Mouse (Mus musculus) CH12.LX (cell line): Measurements from ENCODE around the gene Ccdc114. TPM values are rescaled to one million over a fixed set of nuclear protein-coding genes. Genes with fewer than 3 reads are reported as not detected.

ENCODE experiments used
- DNase-seq: peaks from one replicate; pipeline ENCODE4 v3.0.0-alpha.2; 2013; ENCODE audit errors: extremely low read depth
- H3K27ac ChIP-seq: 2 replicates; pipeline ENCODE4 v1.5.1; 2012; ENCODE audit warnings: low read depth, mild to moderate bottlenecking, control low read depth, moderate library complexity; ENCODE audit not compliant: insufficient read depth
- H3K27me3 ChIP-seq: replicated peaks from 2 replicates; pipeline ENCODE3; 2012; ENCODE audit warnings: inconsistent platforms
- H3K36me3 ChIP-seq, 2 experiments: replicated peaks in 1 of 2; 2 replicates each; pipeline versions ENCODE3 to v1.6.1; 2012; ENCODE audit warnings: inconsistent platforms in 1 of 2, low read length in 1 of 2, mild to moderate bottlenecking in 1 of 2, mixed read lengths in 1 of 2, moderate library complexity in 1 of 2; ENCODE audit not compliant: control insufficient read depth in 1 of 2, insufficient read depth in 1 of 2
- H3K4me1 ChIP-seq, 2 experiments: 2 replicates each; pipeline ENCODE4 v1.6.1; 2012; ENCODE audit warnings: inconsistent platforms in 1 of 2, moderate library complexity in 1 of 2; ENCODE audit not compliant: insufficient read depth in 2 of 2, control insufficient read depth in 1 of 2
- H3K4me2 ChIP-seq: 2 replicates; pipeline ENCODE4 v1.6.1; 2012; ENCODE audit warnings: low read depth, mild to moderate bottlenecking, control low read depth; ENCODE audit not compliant: poor library complexity, insufficient read depth, severe bottlenecking
- H3K4me3 ChIP-seq, 3 experiments: fragments of 150-350 bp in 1 of 3; sonication (generic) in 1 of 3; replicated peaks in 1 of 3; 2 replicates each; pipeline versions ENCODE3 to v1.5.1; 2011 to 2012; ENCODE audit warnings: low read depth in 2 of 3, low read length in 2 of 3, mild to moderate bottlenecking in 2 of 3, moderate library complexity in 2 of 3, control low read depth in 1 of 3, improper control_type of control experiment in 1 of 3, inconsistent platforms in 1 of 3, mixed read lengths in 1 of 3; ENCODE audit not compliant: poor library complexity in 1 of 3
- H3K79me2 ChIP-seq: replicated peaks from 2 replicates; pipeline ENCODE4 v1.6.1; 2012; ENCODE audit warnings: mild to moderate bottlenecking, moderate library complexity; ENCODE audit not compliant: control insufficient read depth, poor library complexity, insufficient read depth, severe bottlenecking; ENCODE audit errors: extremely low read depth
- H3K9ac ChIP-seq: 2 replicates; pipeline ENCODE4 v1.6.1; 2012; ENCODE audit warnings: low read depth, mild to moderate bottlenecking, control low read depth, moderate library complexity; ENCODE audit not compliant: insufficient read depth
- H3K9me3 ChIP-seq: replicated peaks from 2 replicates; pipeline ENCODE3; 2012; ENCODE audit warnings: low read length, inconsistent platforms, mixed read lengths
- BHLHE40 ChIP-seq: IDR thresholded peaks from 2 replicates; pipeline ENCODE4 v1.6.1; 2011; ENCODE audit warnings: mild to moderate bottlenecking, low read depth, low read length, improper control_type of control experiment
- CHD2 ChIP-seq: IDR thresholded peaks from 2 replicates; pipeline ENCODE4 v1.6.1; 2011; ENCODE audit warnings: low read length, improper control_type of control experiment
- CTCF ChIP-seq, 2 experiments: IDR thresholded peaks in 1 of 2; conservative IDR thresholded peaks in 1 of 2; 2 replicates each; pipeline ENCODE4 v1.5.1; 2011 to 2012; ENCODE audit warnings: low read depth in 2 of 2, low read length in 2 of 2, improper control_type of control experiment in 1 of 2, inconsistent platforms in 1 of 2, mild to moderate bottlenecking in 1 of 2, moderate library complexity in 1 of 2
- E2F4 ChIP-seq: IDR thresholded peaks from 2 replicates; pipeline ENCODE4 v1.6.1; 2011; ENCODE audit warnings: low read depth, low read length, improper control_type of control experiment; ENCODE audit not compliant: insufficient replicate concordance
- ELF1 ChIP-seq: IDR thresholded peaks from 2 replicates; pipeline ENCODE4 v1.6.1; 2014; ENCODE audit warnings: low read depth, mild to moderate bottlenecking, inconsistent platforms, low read length, improper control_type of control experiment
- EP300 ChIP-seq: IDR thresholded peaks from 2 replicates; pipeline ENCODE4 v1.6.1; 2011; ENCODE audit warnings: low read length, improper control_type of control experiment
- ETS1 ChIP-seq: conservative IDR thresholded peaks from 2 replicates; pipeline ENCODE4 v1.6.1; 2012; ENCODE audit warnings: low read depth, mild to moderate bottlenecking, inconsistent platforms, low read length, improper control_type of control experiment, moderate library complexity
- GABPA ChIP-seq: IDR thresholded peaks from 2 replicates; pipeline ENCODE4 v1.6.1; 2012; ENCODE audit warnings: low read depth, low read length, improper control_type of control experiment, inconsistent platforms; ENCODE audit not compliant: insufficient replicate concordance
- IRF4 ChIP-seq: IDR thresholded peaks from 2 replicates; pipeline ENCODE4 v1.6.1; 2014; ENCODE audit warnings: low read depth, mild to moderate bottlenecking, inconsistent platforms, low read length, improper control_type of control experiment
- JUN ChIP-seq: IDR thresholded peaks from 2 replicates; pipeline ENCODE4 v1.6.1; 2011; ENCODE audit warnings: low read depth, mild to moderate bottlenecking, low read length, improper control_type of control experiment, moderate library complexity; ENCODE audit not compliant: insufficient read depth
- JUND ChIP-seq: conservative IDR thresholded peaks from 2 replicates; pipeline ENCODE4 v1.6.1; 2011; ENCODE audit warnings: low read depth, low read length, improper control_type of control experiment
- KAT2A ChIP-seq: IDR thresholded peaks from 2 replicates; pipeline ENCODE4 v1.6.1; 2012; ENCODE audit warnings: low read length, improper control_type of control experiment, inconsistent platforms; ENCODE audit not compliant: insufficient replicate concordance
- MAFK ChIP-seq: IDR thresholded peaks from 2 replicates; pipeline ENCODE4 v1.6.1; 2011; ENCODE audit warnings: low read length, improper control_type of control experiment; ENCODE audit not compliant: insufficient replicate concordance
- MEF2A ChIP-seq: IDR thresholded peaks from 2 replicates; pipeline ENCODE4 v1.6.1; 2014; ENCODE audit warnings: low read depth, mild to moderate bottlenecking, inconsistent platforms, low read length, improper control_type of control experiment, borderline replicate concordance
- MXI1 ChIP-seq: IDR thresholded peaks from 2 replicates; pipeline ENCODE4 v1.6.1; 2011; ENCODE audit warnings: mild to moderate bottlenecking, low read depth, low read length, improper control_type of control experiment
- MYC ChIP-seq: IDR thresholded peaks from 2 replicates; pipeline ENCODE4 v1.6.1; 2011; ENCODE audit warnings: low read depth, mild to moderate bottlenecking, improper control_type of control experiment, low read length
- NELFE ChIP-seq: IDR thresholded peaks from 2 replicates; pipeline ENCODE4 v1.6.1; 2011; ENCODE audit warnings: low read depth, low read length, improper control_type of control experiment
- NRF1 ChIP-seq: IDR thresholded peaks from 2 replicates; pipeline ENCODE4 v1.6.1; 2014; ENCODE audit warnings: low read depth, mild to moderate bottlenecking, inconsistent platforms, low read length, improper control_type of control experiment, moderate library complexity
- PAX5 ChIP-seq: IDR thresholded peaks from 2 replicates; pipeline ENCODE4 v1.6.1; 2012; ENCODE audit warnings: low read length, inconsistent platforms, mixed read lengths
- POLR2A ChIP-seq: IDR thresholded peaks from 2 replicates; pipeline ENCODE4 v1.6.1; 2011; ENCODE audit warnings: low read depth, mild to moderate bottlenecking, improper control_type of control experiment, low read length
- POLR2AphosphoS2 ChIP-seq: IDR thresholded peaks from 2 replicates; pipeline ENCODE4 v1.6.1; 2011; ENCODE audit warnings: low read depth, low read length, improper control_type of control experiment
- RCOR1 ChIP-seq: conservative IDR thresholded peaks from 2 replicates; pipeline ENCODE4 v1.6.1; 2012; ENCODE audit warnings: low read depth, mild to moderate bottlenecking, inconsistent platforms, low read length, improper control_type of control experiment
- SIN3A ChIP-seq: IDR thresholded peaks from 2 replicates; pipeline ENCODE4 v1.6.1; 2012; ENCODE audit warnings: low read length, improper control_type of control experiment, inconsistent platforms
- TBP ChIP-seq: conservative IDR thresholded peaks from 2 replicates; pipeline ENCODE4 v1.6.1; 2011; ENCODE audit warnings: low read depth, low read length, improper control_type of control experiment
- TCF12 ChIP-seq: IDR thresholded peaks from 2 replicates; pipeline ENCODE4 v1.6.1; 2014; ENCODE audit warnings: low read depth, mild to moderate bottlenecking, inconsistent platforms, low read length, improper control_type of control experiment
- UBTF ChIP-seq: IDR thresholded peaks from 2 replicates; pipeline ENCODE4 v1.6.1; 2012; ENCODE audit warnings: low read depth, mild to moderate bottlenecking, inconsistent platforms, low read length, improper control_type of control experiment, moderate library complexity
- USF2 ChIP-seq: conservative IDR thresholded peaks from 2 replicates; pipeline ENCODE4 v1.6.1; 2011; ENCODE audit warnings: low read depth, low read length, improper control_type of control experiment
- ZC3H11A ChIP-seq: IDR thresholded peaks from 2 replicates; pipeline ENCODE4 v1.6.1; 2012; ENCODE audit warnings: low read depth, mild to moderate bottlenecking, inconsistent platforms, low read length, improper control_type of control experiment
- ZKSCAN1 ChIP-seq: IDR thresholded peaks from 2 replicates; pipeline ENCODE4 v1.6.1; 2012; ENCODE audit warnings: low read depth, inconsistent platforms, low read length, improper control_type of control experiment, borderline replicate concordance
- dilution Hi-C: fragments of 300-500 bp; cut with MboI; formaldehyde crosslinking; loops from 2 replicates; pipeline ENCODE4 v1.14.3; 2020; ENCODE audit warnings: low sequenced_read_pairs; ENCODE audit not compliant: extremely low pct_unique_long_range_greater_than_20kb, extremely low pct_ligation_motif_present
- in situ Hi-C: fragments of 300-500 bp; cut with MboI; formaldehyde crosslinking; loops from 3 replicates; pipeline ENCODE4 v1.14.3; 2019; ENCODE audit warnings: low sequenced_read_pairs, low pct_ligation_motif_present, low pct_unique_long_range_greater_than_20kb, mixed read lengths
- polyA plus RNA-seq: library from polyadenylated mRNA; unstranded; fragments of >175 nt; gene quantifications from 2 replicates; pipeline ENCODE4 v1.2.1, GENCODE M21; 2012; ENCODE audit warnings: low read depth; ENCODE audit not compliant: insufficient read length
- total RNA-seq, 2 experiments: library from RNA; depleted of rRNA; stranded (reverse); fragments of 300-350 nt in 1 of 2; fragments of >200 nt in 1 of 2; gene quantifications; 2 replicates each; pipeline ENCODE4 v1.2.3; 2012 to 2014

Ccdc114 gene
- total and polyA plus RNA-seq, 3 experiments = 0.11 TPM; not detected in 2

DNA sequence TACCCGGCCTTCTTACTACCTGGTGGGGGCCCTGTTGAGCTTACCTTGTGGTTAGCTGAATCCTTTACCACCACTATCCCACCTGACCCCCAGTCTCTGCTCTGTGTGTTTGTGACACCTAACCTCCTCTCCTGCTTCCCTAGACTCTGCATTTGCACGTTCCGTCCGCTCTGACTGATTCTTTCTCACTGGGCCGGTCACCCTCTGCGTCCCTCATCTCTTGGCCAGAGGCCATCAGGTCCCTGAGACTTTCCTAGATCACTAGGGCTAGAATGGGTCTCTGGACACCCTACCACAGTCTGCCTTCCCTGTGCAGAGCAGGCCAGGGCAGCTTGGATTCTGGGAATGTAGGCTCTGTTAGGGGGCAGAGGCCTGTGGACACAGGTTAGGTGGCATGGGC, 9.8 kb upstream of the Ccdc114 start:
- in situ Hi-C loops = no loop called here

DNA sequence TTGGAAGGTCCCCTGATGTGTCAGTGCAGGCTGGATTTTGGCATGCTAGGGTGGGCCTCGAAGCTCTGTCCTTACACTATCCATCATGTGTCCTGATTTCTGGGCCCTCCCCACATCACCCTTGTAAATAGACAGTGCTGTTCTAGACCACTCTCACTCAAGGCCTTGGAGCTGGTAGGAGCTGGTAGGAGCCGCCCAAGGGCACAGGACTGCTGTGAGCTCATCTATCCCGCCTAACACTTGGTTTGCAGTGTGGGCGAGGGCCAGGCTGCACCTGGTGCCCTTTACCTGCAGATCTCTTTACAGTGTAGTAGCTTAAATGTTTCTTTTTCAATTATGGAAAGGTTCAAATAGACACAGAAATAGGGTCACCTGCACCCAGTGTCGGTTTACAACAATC, 8.9 kb upstream of the Ccdc114 start:
- Histone ChIP-seq H3K27ac (no peak overlapping the region), H3K27me3 (no peaks in the 10 kb centered on the region), H3K4me1 (peaks cover 2 to 33% of the 10 kb centered on the region in 2 experiments; a peak in 2 of 4 replicates), H3K36me3 (peaks cover 2 to 64% of the 10 kb centered on the region in 2 experiments), H3K9ac (no peak overlapping the region), H3K79me2 (no peaks in the 10 kb centered on the region), H3K4me2 (no peak overlapping the region), H3K4me3 (no peak overlapping the region), H3K9me3 (peaks cover under 1% of the 10 kb centered on the region)
- dilution Hi-C loops = no loop called here
- DNase-seq = no peak
- TF ChIP-seq MYC (no peak), NELFE (no peak), JUND (no peak), CHD2 (no peak), EP300 (no peak), ELF1 (no peak), SIN3A (no peak), MAFK (no peak), ZKSCAN1 (no peak), GABPA (no peak), TCF12 (no peak), JUN (no peak), ETS1 (no peak)
- TF ChIP-seq, all 38 proteins: peak for 0
- in situ Hi-C loops = no loop called here

More for the DNA sequence above, 9.8 kb upstream of the Ccdc114 start:
- H3K36me3 ChIP-seq = peaks cover 11 to 69% of the 10 kb centered on the region in 2 experiments
- no peaks in the 10 kb centered on the region for H3K79me2 ChIP-seq
- H3K27me3 ChIP-seq = no peaks in the 10 kb centered on the region
- H3K4me1 ChIP-seq = peaks cover 2 to 27% of the 10 kb centered on the region in 2 experiments; a peak in 2 of 4 replicates
- no peak for TF ChIP-seq E2F4
- no peak for TF ChIP-seq RCOR1
- no peak for TF ChIP-seq UBTF
- TF ChIP-seq USF2 = no peak
- no peak for TF ChIP-seq IRF4
- no peak for TF ChIP-seq MXI1
- no peak for TF ChIP-seq CTCF (conservative IDR thresholded peaks at IDR 0.05 in 1 of 2, IDR thresholded peaks at IDR 0.05 in 1 of 2; ENCODE audit: low read depth in 2 of 2, low read length in 2 of 2)
- no peak for TF ChIP-seq ETS1
- no peak for TF ChIP-seq NRF1
- TF ChIP-seq KAT2A = no peak
- TF ChIP-seq ZC3H11A = no peak
- TF ChIP-seq ELF1 = no peak
- TF ChIP-seq TBP = no peak
- TF ChIP-seq BHLHE40 = no peak
- no peak for TF ChIP-seq MAFK
- TF ChIP-seq POLR2AphosphoS2 = no peak
- TF ChIP-seq MEF2A = no peak
- TF ChIP-seq PAX5 = no peak
- TF ChIP-seq POLR2A = no peak
- no peak overlapping the region for H3K27ac ChIP-seq
- dilution Hi-C loops = no loop called here
- no peak overlapping the region for H3K9ac ChIP-seq
- DNase-seq = no peak
- no peak overlapping the region for H3K4me2 ChIP-seq
- no peak overlapping the region for H3K4me3 ChIP-seq
- peaks cover 4% of the 10 kb centered on the region for H3K9me3 ChIP-seq
